Mouse (Mus musculus) right cerebral cortex, adult 2 months (tissue): ENCODE data around the gene Olfr487.
"Not testable (repeated sequence)": the region's sequence is repeated elsewhere in the genome, so short reads cannot be mapped to it uniquely, and the experiment has no call there.

Experiments
- DNase-seq, 2 experiments: peaks; one replicate each; pipeline ENCODE4 v3.0.0; 2021 to 2022; ENCODE audit warnings: low spot score in 2 of 2

Gene Olfr487

GRCm38 (mm10) chr7:108214536-108214935, at the start of gene Olfr487:
Gene Olfr487 (minus strand): TSS chr7:108214636.
- DNase-seq, result not testable (repeated sequence)

GRCm38 (mm10) chr7:108258247-108258646, 43.8 kb upstream of the Olfr487 start, which contains the start of gene Olfr488:
Gene Olfr488 (minus strand): TSS chr7:108258347.
- no peak for DNase-seq

DNA sequence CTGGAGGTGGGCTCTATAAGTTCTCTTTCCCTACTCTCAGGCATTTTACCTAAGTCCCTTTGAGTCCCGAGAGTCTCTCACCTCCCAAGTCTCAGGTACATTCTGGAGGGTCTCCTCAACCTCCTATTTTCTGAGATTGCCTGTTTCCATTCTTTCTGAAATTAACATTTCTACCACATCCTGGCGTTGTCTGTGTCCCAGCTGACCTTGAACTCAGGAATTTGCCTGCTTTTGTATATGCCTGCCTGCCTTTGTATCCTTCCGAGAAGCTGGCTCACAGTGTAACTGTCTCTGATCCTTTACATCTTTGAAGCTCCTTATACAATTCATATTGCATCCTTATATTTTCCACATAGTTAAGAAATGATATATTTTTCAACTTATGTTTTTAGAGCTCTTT, 19.1 kb upstream of the Olfr487 start:
- DNase-seq, result no peak

DNA sequence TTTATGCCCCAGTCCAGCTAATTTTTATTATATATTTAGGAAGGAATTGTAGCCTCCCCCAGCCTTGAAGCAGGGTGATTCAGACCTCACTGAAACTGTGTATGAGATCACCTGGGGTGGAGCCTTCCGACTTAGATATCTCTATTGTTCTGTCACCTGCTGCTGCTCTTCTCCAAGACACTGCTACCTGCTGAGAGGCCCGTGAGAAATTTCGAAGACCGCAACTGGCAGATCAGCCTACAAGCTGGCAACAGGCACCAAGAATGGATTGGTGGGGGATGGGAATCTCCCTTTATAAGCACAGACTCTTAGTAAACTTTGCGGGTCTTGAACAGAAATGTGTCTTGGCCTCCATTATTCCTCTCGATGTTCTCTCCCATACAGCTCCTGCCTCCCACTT, 17.5 kb downstream of the Olfr487 start:
- DNase-seq, result no peak

- not testable (repeated sequence) for DNase-seq
Observed at GRCm38 (mm10) chr7:108196337-108196736, 18.1 kb downstream of the Olfr487 start.

DNA sequence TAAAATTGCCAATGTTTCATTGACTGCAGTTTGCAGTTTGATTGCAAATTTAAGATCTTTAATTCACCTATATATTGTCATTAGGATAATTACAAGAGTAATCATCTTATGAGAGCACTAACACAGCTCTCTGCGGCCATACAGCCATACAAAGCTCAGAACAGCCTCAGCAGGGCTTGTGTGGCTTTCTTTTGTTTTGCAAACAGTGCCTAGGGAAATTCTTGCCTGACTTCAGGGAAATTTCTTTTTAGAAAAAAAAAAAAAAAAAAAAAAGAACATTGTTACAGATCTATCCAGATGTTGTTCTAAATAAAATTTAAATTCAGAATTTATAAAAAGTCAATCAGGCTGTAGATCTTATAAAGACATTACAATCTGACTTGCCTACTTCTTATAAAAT, 21.7 kb downstream of the Olfr487 start:
- not testable (repeated sequence) for DNase-seq

DNA sequence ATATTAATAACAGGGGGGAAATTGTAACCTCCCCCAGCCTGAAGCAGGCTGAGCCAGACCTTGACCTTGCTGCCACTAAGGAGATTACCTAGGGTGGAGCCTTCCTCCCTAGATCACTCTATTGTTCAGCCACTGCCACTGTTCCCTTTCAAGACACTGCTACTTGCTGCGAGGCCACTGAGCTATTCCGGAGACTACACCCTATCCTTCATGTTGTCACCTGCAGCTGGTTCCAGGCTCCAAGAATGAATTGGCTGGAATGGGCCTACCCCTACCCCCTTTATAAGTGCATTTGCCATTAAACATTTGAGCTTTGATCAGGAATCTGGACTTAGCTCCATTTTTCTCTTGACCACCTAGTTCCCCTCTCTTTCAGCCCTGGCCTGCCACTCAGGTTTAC, 23.2 kb downstream of the Olfr487 start:
- DNase-seq, result not testable (repeated sequence)

GRCm38 (mm10) chr7:108185237-108185636, 29.2 kb downstream of the Olfr487 start:
- DNase-seq, result not testable (repeated sequence)

- not testable (repeated sequence) for DNase-seq
Observed at GRCm38 (mm10) chr7:108184401-108184800, 30.0 kb downstream of the Olfr487 start.

DNA sequence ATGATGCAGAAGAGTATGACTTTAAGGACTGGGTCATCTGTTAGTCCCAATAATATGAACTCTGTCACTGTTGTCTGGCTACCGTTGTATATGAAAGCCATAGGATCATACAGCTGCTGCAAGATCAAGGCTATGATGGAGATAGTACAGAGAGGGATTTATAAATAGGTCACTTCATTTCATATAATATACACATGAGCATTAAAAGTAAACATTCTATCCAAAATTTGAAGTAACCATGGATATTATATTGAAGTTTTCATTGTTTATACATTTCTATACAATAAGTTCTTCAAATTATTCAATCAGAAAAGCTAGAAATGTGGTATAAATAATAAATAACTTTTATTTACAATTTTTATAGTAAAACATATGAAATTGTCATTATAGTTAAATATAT, 41.8 kb downstream of the Olfr487 start, which contains the start of gene Olfr486:
Gene Olfr486, minus strand, starts transcription at position 101 of the 400 bp plus-strand sequence.
- DNase-seq, result not testable (repeated sequence)

- DNase-seq, result no peak
Observed at GRCm38 (mm10) chr7:108159771-108160170, 54.7 kb downstream of the Olfr487 start, which contains the start of gene Olfr485. Gene Olfr485 (minus strand): TSS chr7:108159871.
